Mouse (Mus musculus) hindbrain, embryonic 11.5 days (tissue): ENCODE data around the gene Kif20b. TPM values are rescaled to one million over a fixed set of nuclear protein-coding genes. Genes with fewer than 3 reads are reported as not detected.
A peak's percentile ranks its signal among the peaks of the same experiment; 100 is the strongest.

Experiments used
- ATAC-seq: fragments of 200-750 bp; cut with Nextera tagmentation; 2 replicates; pipeline ENCODE4 v1.8.0; 2017; ENCODE audit warnings: mild to moderate bottlenecking, moderate TSS enrichment, moderate library complexity; ENCODE audit not compliant: low FRiP score
- DNase-seq: peaks from one replicate; pipeline ENCODE4 v3.0.0-alpha.2; 2015; ENCODE audit warnings: low spot score
- H3K27ac ChIP-seq: fragments of 300-500 bp; sonication (generic); 2 replicates; pipeline ENCODE4 v1.5.1; 2014; ENCODE audit warnings: mild to moderate bottlenecking, low read depth, low read length
- H3K27me3 ChIP-seq: fragments of 300-500 bp; sonication (generic); 2 replicates; pipeline ENCODE4 v1.6.1; 2014; ENCODE audit warnings: mild to moderate bottlenecking, low read length, moderate library complexity, mixed read lengths; ENCODE audit not compliant: control insufficient read depth, insufficient read depth
- H3K36me3 ChIP-seq: fragments of 300-500 bp; sonication (generic); 2 replicates; pipeline ENCODE4 v1.6.1; 2014; ENCODE audit warnings: mild to moderate bottlenecking, low read length, moderate library complexity, mixed read lengths; ENCODE audit not compliant: control insufficient read depth, insufficient read depth
- H3K4me1 ChIP-seq: fragments of 300-500 bp; sonication (generic); replicated peaks from 2 replicates; pipeline ENCODE4 v1.6.1; 2014; ENCODE audit warnings: low read length, mixed read lengths; ENCODE audit not compliant: control insufficient read depth, insufficient read depth
- H3K4me2 ChIP-seq: fragments of 300-500 bp; sonication (generic); replicated peaks from 2 replicates; pipeline ENCODE4 v1.6.1; 2014; ENCODE audit warnings: mild to moderate bottlenecking, low read depth, low read length
- H3K4me3 ChIP-seq: fragments of 300-500 bp; sonication (generic); 2 replicates; pipeline ENCODE4 v1.5.1; 2014; ENCODE audit warnings: low read depth, low read length
- H3K9ac ChIP-seq: fragments of 300-500 bp; sonication (generic); 2 replicates; pipeline ENCODE4 v1.6.1; 2014; ENCODE audit warnings: low read depth, low read length
- H3K9me3 ChIP-seq: fragments of 300-500 bp; sonication (generic); 2 replicates; pipeline ENCODE4 v1.6.1; 2016; ENCODE audit warnings: low read length; ENCODE audit not compliant: control insufficient read depth
- whole genome bisulfite sequencing: fragments of 180-500 bp; shearing (Covaris S2); extraction: QIAGEN DNeasy Blood & Tissue Kit; methylation state at CpG from one replicate; pipeline ENCODE4 v1.1.7; 2014; 5-methylcytosine and 5-hydroxymethylcytosine counted together
- polyA plus RNA-seq: library from polyadenylated mRNA; unstranded; fragments of >200 nt; fragmentation: Nextera tagmentation; extraction: Ambion mirVana; gene quantifications from 2 replicates; pipeline ENCODE4 v1.2.1, GENCODE M21; 2014

Gene Kif20b
- polyA plus RNA-seq, 1 experiment from 2014 or later: 70.6 TPM

- 84% methylated on average over 5 of the region's 5 CpGs for WGBS
- Histone ChIP-seq H3K4me3 (no peak overlapping the region), H3K27me3 (no peaks in the 10 kb centered on the region), H3K9me3 (no peaks in the 10 kb centered on the region), H3K36me3 (no peaks in the 10 kb centered on the region), H3K27ac (no peak overlapping the region), H3K9ac (no peak overlapping the region), H3K4me1 (no peaks in the 10 kb centered on the region), H3K4me2 (no peak overlapping the region)
- ATAC-seq (no peak), DNase-seq (no peak)
Measured at GRCm38 (mm10) chr19:34904032-34904431, 18.1 kb upstream of the Kif20b start.

DNA sequence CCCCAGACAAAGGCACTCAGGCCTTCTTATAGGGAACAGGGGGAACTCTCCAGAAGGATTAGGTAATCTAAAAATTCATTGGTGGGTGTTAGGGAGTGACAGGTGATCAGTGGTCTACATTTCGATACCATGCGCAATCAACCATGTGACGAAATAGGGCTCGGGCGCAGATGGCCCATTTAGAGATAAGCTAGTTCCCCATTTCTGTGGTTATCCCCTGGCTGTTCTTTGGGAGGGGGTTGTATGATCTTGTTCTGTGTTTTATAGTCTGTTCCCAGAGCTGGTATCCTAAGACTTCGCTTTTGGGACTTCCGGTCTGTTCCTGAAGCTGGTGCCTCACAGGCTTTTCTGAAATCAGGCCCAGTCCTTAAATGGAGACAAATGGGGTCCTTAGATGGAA lies 16.7 kb upstream of the Kif20b start:
- no peak for DNase-seq
- ATAC-seq: no peak
- H3K4me2 ChIP-seq: no peak overlapping the region
- H3K36me3 ChIP-seq: no peaks in the 10 kb centered on the region
- no peak overlapping the region for H3K9ac ChIP-seq
- H3K4me3 ChIP-seq: no peak overlapping the region
- no peaks in the 10 kb centered on the region for H3K4me1 ChIP-seq
- 98% methylated on average over 7 of the region's 7 CpGs for WGBS
- no peaks in the 10 kb centered on the region for H3K9me3 ChIP-seq
- H3K27me3 ChIP-seq: no peaks in the 10 kb centered on the region
- H3K27ac ChIP-seq: no peak overlapping the region

DNA sequence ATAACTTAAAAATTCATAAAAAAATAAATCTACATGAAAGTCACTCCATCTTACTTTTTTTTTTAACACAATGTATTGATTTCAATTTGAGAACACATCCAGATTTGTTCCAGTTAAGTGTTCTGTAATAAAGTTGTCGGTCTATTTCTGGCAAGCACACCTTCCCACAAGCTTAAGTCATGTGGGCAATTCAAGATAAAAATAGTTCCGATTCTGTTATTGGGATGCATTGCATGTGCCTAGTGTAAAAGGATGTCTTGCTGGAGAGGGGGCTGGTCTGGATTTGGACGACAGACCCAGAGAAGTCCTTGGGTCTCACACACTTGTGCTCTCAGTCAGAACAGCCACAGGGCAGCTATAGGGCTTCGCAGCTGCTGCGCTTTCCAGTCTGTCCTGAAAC lies 15.4 kb upstream of the Kif20b start:
- Histone ChIP-seq H3K4me2 (no peak overlapping the region), H3K4me3 (no peak overlapping the region), H3K9ac (no peak overlapping the region), H3K36me3 (no peaks in the 10 kb centered on the region), H3K9me3 (no peaks in the 10 kb centered on the region), H3K27me3 (no peaks in the 10 kb centered on the region), H3K4me1 (no peaks in the 10 kb centered on the region), H3K27ac (no peak overlapping the region)
- ATAC-seq: no peak
- DNase-seq: no peak
- 86% methylated on average over 5 of the region's 5 CpGs for WGBS

DNA sequence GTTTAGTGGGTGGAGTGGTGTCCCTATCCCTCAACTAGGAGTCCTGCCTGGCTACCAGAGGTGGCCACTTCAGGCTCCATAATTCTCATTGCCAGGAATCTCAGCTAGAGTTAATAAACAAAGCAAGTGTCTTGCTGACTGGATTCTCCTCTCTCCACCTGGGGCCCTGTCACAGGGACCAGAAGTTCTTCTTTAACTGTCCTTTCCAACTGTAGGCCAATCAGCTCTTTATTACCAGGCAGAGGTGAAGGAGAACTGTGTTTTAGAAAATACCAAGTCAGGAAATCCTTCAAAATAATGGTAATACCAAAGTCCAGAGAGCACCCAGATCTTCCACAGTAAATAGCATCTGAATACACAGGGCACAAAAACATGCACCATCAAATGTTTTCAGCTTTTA lies 9.8 kb upstream of the Kif20b start:
- ATAC-seq (no peak), DNase-seq (no peak)
- H3K4me1 ChIP-seq: no peaks in the 10 kb centered on the region
- H3K27me3 ChIP-seq: no peaks in the 10 kb centered on the region
- no peak overlapping the region for H3K27ac ChIP-seq
- no peak overlapping the region for H3K9ac ChIP-seq
- no peak overlapping the region for H3K4me3 ChIP-seq
- H3K9me3 ChIP-seq: no peaks in the 10 kb centered on the region
- H3K4me2 ChIP-seq: no peak overlapping the region
- H3K36me3 ChIP-seq: no peaks in the 10 kb centered on the region

DNA sequence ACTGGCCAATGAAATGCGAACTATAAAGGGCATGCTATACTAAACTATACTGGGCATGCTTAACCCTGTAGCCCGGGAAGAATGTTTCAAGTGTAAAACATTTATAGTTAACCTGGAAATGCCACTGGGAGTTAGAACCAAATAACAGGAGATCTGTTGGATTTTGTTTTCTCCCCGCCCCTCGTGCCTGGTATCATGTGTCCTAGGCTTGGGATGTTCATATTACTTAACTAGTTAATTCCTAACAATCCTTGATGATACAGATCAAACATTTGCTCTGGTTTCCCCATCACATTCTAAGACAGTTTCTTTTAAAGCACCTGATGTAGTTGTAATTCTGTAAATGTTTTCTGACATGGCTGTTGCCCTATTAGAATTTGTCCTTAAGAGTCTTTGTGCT lies 2.1 kb upstream of the Kif20b start:
- no peaks in the 10 kb centered on the region for H3K4me1 ChIP-seq
- no peak overlapping the region for H3K4me3 ChIP-seq
- H3K27me3 ChIP-seq: no peaks in the 10 kb centered on the region
- no peak overlapping the region for H3K27ac ChIP-seq
- DNase-seq: no peak
- no peak overlapping the region for H3K9ac ChIP-seq
- H3K9me3 ChIP-seq: no peaks in the 10 kb centered on the region
- no peaks in the 10 kb centered on the region for H3K36me3 ChIP-seq
- no peak overlapping the region for H3K4me2 ChIP-seq
- no peak for ATAC-seq
- 85% methylated on average over 4 of the region's 4 CpGs for WGBS

GRCm38 (mm10) chr19:34920531-34920930 lies 1.6 kb upstream of the Kif20b start:
- ATAC-seq (no peak), DNase-seq (no peak)
- H3K36me3 ChIP-seq: no peaks in the 10 kb centered on the region
- H3K9ac ChIP-seq: no peak overlapping the region
- H3K27ac ChIP-seq: no peak overlapping the region
- no peak overlapping the region for H3K4me3 ChIP-seq
- no peaks in the 10 kb centered on the region for H3K4me1 ChIP-seq
- 81% methylated on average over 3 of the region's 3 CpGs for WGBS
- H3K27me3 ChIP-seq: no peaks in the 10 kb centered on the region
- no peak overlapping the region for H3K4me2 ChIP-seq
- H3K9me3 ChIP-seq: no peaks in the 10 kb centered on the region

- H3K9me3 ChIP-seq: no peaks in the 10 kb centered on the region
- peak overlapping the region; percentile 45 for H3K4me2 ChIP-seq
- H3K36me3 ChIP-seq: no peaks in the 10 kb centered on the region
- 25% methylated on average over 7 of the region's 7 CpGs for WGBS
- peak overlapping the region; percentile 73 for H3K4me3 ChIP-seq
- no peaks in the 10 kb centered on the region for H3K4me1 ChIP-seq
- no peak overlapping the region for H3K27ac ChIP-seq
- no peak overlapping the region; the same call in 1 of the 2 replicates for H3K9ac ChIP-seq
- ATAC-seq (no peak), DNase-seq (peak; percentile 34)
- no peaks in the 10 kb centered on the region for H3K27me3 ChIP-seq
Measured at GRCm38 (mm10) chr19:34921253-34921651, 909 bp upstream of the Kif20b start.

GRCm38 (mm10) chr19:34922603-34922963 lies 422 bp downstream of the Kif20b start:
- Histone ChIP-seq H3K36me3 (no peaks in the 10 kb centered on the region), H3K9ac (peak overlapping the region; percentile 61), H3K27me3 (no peaks in the 10 kb centered on the region), H3K27ac (no peak overlapping the region), H3K9me3 (no peaks in the 10 kb centered on the region), H3K4me1 (no peaks in the 10 kb centered on the region), H3K4me2 (peak overlapping the region; percentile 49), H3K4me3 (peak overlapping the region; percentile 73)
- under 1% methylated on average over 9 of the region's 9 CpGs for WGBS
- ATAC-seq (no peak), DNase-seq (no peak)

- Histone ChIP-seq H3K9ac (no peak overlapping the region), H3K4me2 (no peak overlapping the region), H3K4me1 (no peaks in the 10 kb centered on the region), H3K4me3 (no peak overlapping the region), H3K27ac (no peak overlapping the region), H3K36me3 (0 out of 2 replicates have a peak, but pooled peaks cover 2% of the 10 kb centered on the region), H3K27me3 (no peaks in the 10 kb centered on the region), H3K9me3 (no peaks in the 10 kb centered on the region)
- WGBS: 94% methylated on average over 1 of the region's 1 CpGs
- DNase-seq: no peak
- ATAC-seq: no peak
Measured at GRCm38 (mm10) chr19:34947206-34947605, 25.0 kb downstream of the Kif20b start.
